Mouse (Mus musculus) neutrophil, adult 65 days (primary cell): ENCODE results near the gene Cyth4. TPM values are rescaled to one million over a fixed set of nuclear protein-coding genes. Genes with fewer than 3 reads are reported as not detected.

ENCODE experiments used
- total RNA-seq: library from RNA; stranded (reverse); gene quantifications from 2 replicates; pipeline ENCODE4 v1.2.4, GENCODE M21; 2023

The Cyth4 gene
- total RNA-seq = 179 and 199 TPM in 2 replicates

DNA sequence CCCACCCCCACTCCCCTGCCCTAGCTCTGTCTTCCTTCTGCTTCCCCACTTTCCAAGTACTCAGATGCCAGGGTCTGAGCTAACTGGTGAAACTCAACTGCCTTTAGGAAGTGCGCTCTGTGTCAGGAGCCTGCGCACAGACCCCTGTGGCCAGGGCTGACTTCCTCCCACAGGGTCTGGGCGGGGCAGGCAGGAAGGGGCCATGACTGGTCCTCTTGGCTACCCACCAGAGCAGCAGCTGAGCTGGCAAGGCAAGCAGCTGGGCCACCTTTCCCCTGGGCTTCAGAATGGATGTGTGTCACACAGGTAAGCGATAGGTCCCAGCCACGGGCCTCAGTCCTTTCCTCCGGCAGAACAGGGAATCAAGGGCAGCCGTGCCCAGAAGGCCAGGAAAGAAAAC is at the start of gene Cyth4:
Cyth4 (plus strand) TSS at position 134 of the 400 bp plus-strand sequence.

GRCm38 (mm10) chr15:78572658-78573397 is 24.0 kb upstream of the Cyth4 start, which contains the start of gene Rac2:
Rac2 (minus strand) TSS chr15:78572783.

Other genes starting within 250 kb of the Cyth4 start
- gene Tex33, start 201.1 kb upstream of the Cyth4 start, total RNA-seq = not detected in 2 replicates
- 19.2 and 23.1 TPM in 2 replicates for gene Tst, start 191.1 kb upstream of the Cyth4 start, total RNA-seq
- 29.4 and 30.6 TPM in 2 replicates for gene Mpst, start 190.6 kb upstream of the Cyth4 start, total RNA-seq
- 5.1 and 7.8 TPM in 2 replicates for gene Kctd17, start 168.5 kb upstream of the Cyth4 start, total RNA-seq
- not detected in 2 replicates for gene Tmprss6, start 128.4 kb upstream of the Cyth4 start, total RNA-seq
- gene Il2rb, start 101.8 kb upstream of the Cyth4 start, total RNA-seq = 0.66 TPM in 1 of 2 replicates, not detected in the other
- gene C1qtnf6, start 65.6 kb upstream of the Cyth4 start, total RNA-seq = 0.16 and 1.0 TPM in 2 replicates
- not detected in 2 replicates for gene Sstr3, start 52.4 kb upstream of the Cyth4 start, total RNA-seq
- 1,248 and 1,692 TPM in 2 replicates for gene Rac2, start 24.3 kb upstream of the Cyth4 start, total RNA-seq
- 0.18 and 0.54 TPM in 2 replicates for gene Elfn2, start 121.7 kb downstream of the Cyth4 start, total RNA-seq
- 9.8 and 11.6 TPM in 2 replicates for gene Mfng, start 176.4 kb downstream of the Cyth4 start, total RNA-seq
- gene Card10, start 206.0 kb downstream of the Cyth4 start, total RNA-seq = 38.0 and 51.1 TPM in 2 replicates
- 0.16 TPM in 1 of 2 replicates, not detected in the other for gene Cdc42ep1, start 245.6 kb downstream of the Cyth4 start, total RNA-seq